Mouse (Mus musculus) lung, embryonic 14.5 days (tissue): ENCODE data around the gene Spsb2. TPM values are rescaled to one million over a fixed set of nuclear protein-coding genes. Genes with fewer than 3 reads are reported as not detected.

ENCODE experiments used
- ATAC-seq: fragments of 200-750 bp; cut with Nextera tagmentation; 2 replicates; pipeline ENCODE4 v1.8.0; 2017; ENCODE audit warnings: mild to moderate bottlenecking, moderate TSS enrichment, moderate library complexity; ENCODE audit not compliant: insufficient read depth
- DNase-seq: peaks from one replicate; pipeline ENCODE4 v3.0.0-alpha.2; 2015
- H3K27ac ChIP-seq: fragments of 300-500 bp; sonication (generic); 2 replicates; pipeline ENCODE4 v1.5.1; 2014; ENCODE audit warnings: low read depth, mild to moderate bottlenecking, moderate library complexity
- H3K27me3 ChIP-seq: fragments of 300-500 bp; sonication (generic); 2 replicates; pipeline ENCODE4 v1.6.1; 2014; ENCODE audit warnings: low read length, control low read depth; ENCODE audit not compliant: insufficient read depth
- H3K36me3 ChIP-seq: fragments of 300-500 bp; sonication (generic); 2 replicates; pipeline ENCODE4 v1.6.1; 2014; ENCODE audit warnings: control low read depth; ENCODE audit not compliant: insufficient read depth
- H3K4me1 ChIP-seq: fragments of 300-500 bp; sonication (generic); 2 replicates; pipeline ENCODE4 v1.6.1; 2014; ENCODE audit warnings: antibody characterized with exemption, control low read depth; ENCODE audit not compliant: insufficient read depth
- H3K4me2 ChIP-seq: fragments of 300-500 bp; sonication (generic); 2 replicates; pipeline ENCODE4 v1.6.1; 2014; ENCODE audit warnings: mild to moderate bottlenecking
- H3K4me3 ChIP-seq: fragments of 300-500 bp; sonication (generic); 2 replicates; pipeline ENCODE4 v1.5.1; 2014; ENCODE audit warnings: low read depth, low read length
- H3K9ac ChIP-seq: fragments of 300-500 bp; sonication (generic); 2 replicates; pipeline ENCODE4 v1.6.1; 2014
- H3K9me3 ChIP-seq: fragments of 300-500 bp; sonication (generic); 2 replicates; pipeline ENCODE4 v1.6.1; 2016; ENCODE audit warnings: low read depth, low read length, control low read depth
- CTCF ChIP-seq: IDR thresholded peaks from 2 replicates; pipeline ENCODE4 v1.5.1; 2016; ENCODE audit warnings: antibody characterized with exemption, low read depth
- WGBS: fragments of 180-500 bp; shearing (Covaris S2); extraction: QIAGEN DNeasy Blood & Tissue Kit; methylation state at CpG from one replicate; pipeline ENCODE4 v1.1.7; 2014; 5-methylcytosine and 5-hydroxymethylcytosine counted together
- polyA plus RNA-seq: library from polyadenylated mRNA; unstranded; fragments of >200 nt; fragmentation: Nextera tagmentation; extraction: Ambion mirVana; gene quantifications from 2 replicates; pipeline ENCODE4 v1.2.1, GENCODE M21; 2014

Spsb2 gene
- polyA plus RNA-seq, 1 experiment from 2014 or later, result 6.9 TPM

DNA sequence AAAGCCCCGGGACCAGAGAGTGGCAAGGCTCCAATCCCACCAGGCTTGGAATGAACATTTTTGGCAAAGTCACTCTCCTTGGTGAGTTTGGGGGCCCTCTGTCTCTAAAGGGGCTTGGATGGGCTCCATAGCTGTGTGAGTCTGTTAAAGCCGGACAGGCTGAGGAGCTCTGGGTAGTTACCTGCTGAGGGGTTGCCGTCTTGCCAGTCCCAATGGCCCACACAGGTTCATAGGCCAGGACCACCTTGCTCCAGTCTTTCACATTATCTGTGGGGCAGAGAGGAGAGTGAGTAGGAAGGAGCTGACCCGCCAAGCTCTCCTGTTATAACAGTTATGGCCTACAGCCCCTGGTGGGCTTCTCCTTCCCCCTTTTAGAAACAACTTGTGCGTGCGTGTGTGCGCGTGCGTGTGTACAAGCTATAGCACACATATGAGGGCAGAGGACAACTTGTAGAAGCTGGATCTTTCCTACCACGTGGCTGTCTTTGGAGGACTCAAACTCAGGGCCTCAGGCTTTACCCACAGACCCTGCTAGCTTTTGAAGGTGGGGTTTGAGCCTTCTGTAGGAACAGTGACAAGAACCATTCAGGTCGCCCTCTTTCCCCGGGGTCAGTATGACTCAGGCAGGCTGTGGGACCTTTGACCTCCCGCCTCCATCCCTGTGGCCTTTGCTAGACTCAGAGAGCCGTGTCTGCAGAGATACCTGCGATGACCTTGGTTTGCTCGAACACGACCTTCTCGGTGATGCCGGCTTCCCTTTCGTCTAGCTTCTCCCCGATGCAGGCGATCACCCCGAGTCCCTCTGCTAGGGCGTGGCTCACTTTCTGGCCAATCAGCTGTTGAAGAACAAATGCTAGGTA is 3.5 kb downstream of the Spsb2 start:
- WGBS, result 70% methylated on average over 24 of the region's 24 CpGs
- DNase-seq (no peak), ATAC-seq (no peak)
- no peak for TF ChIP-seq CTCF
- peaks cover 47% of the 10 kb centered on the region for H3K36me3 ChIP-seq
- no peaks in the 10 kb centered on the region for H3K9me3 ChIP-seq
- peak overlapping the region; percentile 76 for H3K4me3 ChIP-seq
- peak overlapping the region; percentile 85 for H3K9ac ChIP-seq
- H3K4me2 ChIP-seq, result peak overlapping the region; percentile 64
- no peaks in the 10 kb centered on the region for H3K27me3 ChIP-seq
- peaks cover 18% of the 10 kb centered on the region for H3K4me1 ChIP-seq
- H3K27ac ChIP-seq, result no peak overlapping the region

DNA sequence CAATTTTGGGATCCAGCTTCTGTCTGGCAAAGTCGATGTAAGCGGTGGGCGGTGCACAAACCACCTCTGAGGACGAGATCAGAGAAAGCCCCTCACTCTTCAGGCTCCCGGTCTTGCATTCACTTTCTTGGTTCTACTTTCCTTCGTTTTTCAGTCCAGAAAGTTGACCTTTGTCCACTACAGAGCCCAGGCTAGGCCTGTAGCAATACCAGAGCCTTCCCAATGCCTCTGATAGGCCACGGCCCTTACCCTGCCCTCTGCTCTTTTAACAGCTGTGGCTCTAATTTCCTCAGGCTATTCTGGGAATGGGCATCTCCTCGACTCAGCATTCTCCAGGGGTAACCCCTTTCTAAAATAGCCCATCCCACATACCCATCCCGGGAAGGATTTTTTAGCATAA is 4.4 kb downstream of the Spsb2 start:
- peak; percentile 20 for DNase-seq
- TF ChIP-seq CTCF, result no peak
- WGBS, result 10% methylated on average over 9 of the region's 9 CpGs
- H3K27ac ChIP-seq, result peak overlapping the region; percentile 96
- H3K9ac ChIP-seq, result peak overlapping the region; percentile 85
- no peaks in the 10 kb centered on the region for H3K9me3 ChIP-seq
- peaks cover 18% of the 10 kb centered on the region for H3K4me1 ChIP-seq
- H3K27me3 ChIP-seq, result no peaks in the 10 kb centered on the region
- H3K4me2 ChIP-seq, result peak overlapping the region; percentile 64
- ATAC-seq, result no peak
- peak overlapping the region; percentile 76 for H3K4me3 ChIP-seq
- peaks cover 56% of the 10 kb centered on the region for H3K36me3 ChIP-seq

DNA sequence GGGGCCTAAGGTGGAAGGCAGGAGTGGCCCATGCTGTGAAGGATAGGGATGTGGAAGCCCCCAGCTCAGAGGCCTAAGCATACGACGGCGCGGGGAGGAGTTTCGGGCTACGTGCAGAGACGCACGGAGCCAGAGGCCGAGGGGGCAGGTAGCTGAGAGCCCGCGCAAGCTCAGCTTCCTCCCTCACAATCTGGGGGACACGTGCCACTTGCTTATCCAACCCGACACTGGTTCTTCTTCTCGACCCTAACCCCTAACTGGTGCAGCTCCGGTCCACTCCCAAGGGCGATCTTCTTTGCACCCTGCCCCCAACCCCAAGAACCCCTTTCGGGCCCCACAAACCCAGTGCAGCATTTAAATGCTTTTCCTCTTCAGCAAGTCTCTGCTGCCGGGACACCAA is 5.0 kb downstream of the Spsb2 start:
- ATAC-seq (peak; percentile 53), DNase-seq (peak; percentile 89)
- no peak for TF ChIP-seq CTCF
- under 1% methylated on average over 18 of the region's 18 CpGs for WGBS
- Histone ChIP-seq H3K9me3 (no peaks in the 10 kb centered on the region), H3K4me3 (peak overlapping the region; percentile 76), H3K27me3 (no peaks in the 10 kb centered on the region), H3K4me2 (peak overlapping the region; percentile 64), H3K36me3 (peaks cover 63% of the 10 kb centered on the region), H3K9ac (peak overlapping the region; percentile 85), H3K4me1 (peaks cover 18% of the 10 kb centered on the region), H3K27ac (peak overlapping the region; percentile 96)

DNA sequence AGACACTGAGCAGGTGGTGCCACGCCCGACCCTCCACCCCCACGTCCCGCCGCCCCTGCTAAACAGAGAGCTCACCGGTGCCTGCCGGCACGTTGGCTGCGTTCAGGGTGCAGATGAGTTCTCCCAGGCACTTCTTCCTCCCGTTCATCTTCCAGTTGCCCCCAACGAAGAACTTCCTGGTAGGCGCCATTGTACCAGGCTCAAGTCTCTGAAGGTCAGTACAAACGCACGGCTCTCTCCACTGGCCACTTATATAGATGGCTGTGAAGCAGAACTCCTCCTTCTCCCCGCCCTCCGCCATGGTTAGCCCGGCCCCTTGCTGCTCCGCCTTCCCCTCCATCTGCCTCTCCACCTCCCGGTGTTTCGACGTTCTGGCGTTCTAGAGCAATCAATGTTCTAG is 5.5 kb downstream of the Spsb2 start, which contains the start of gene Tpi1:
Gene Tpi1, minus strand, starts transcription at position 364 of the 400 bp plus-strand sequence.
- peak within 1 kb of the TSS; percentile 85 for H3K9ac ChIP-seq
- ATAC-seq (peak; percentile 89), DNase-seq (peak; percentile 95)
- H3K9me3 ChIP-seq, result no peaks in the 10 kb centered on the region
- 0% methylated on average over 22 of the region's 22 CpGs for WGBS
- no peak for TF ChIP-seq CTCF
- H3K36me3 ChIP-seq, result peaks cover 67% of the 10 kb centered on the region
- H3K27ac ChIP-seq, result peak within 1 kb of the TSS; percentile 96
- H3K4me2 ChIP-seq, result peak within 1 kb of the TSS; percentile 64
- peak within 1 kb of the TSS; percentile 76 for H3K4me3 ChIP-seq
- no peaks in the 10 kb centered on the region for H3K27me3 ChIP-seq
- peaks cover 18% of the 10 kb centered on the region for H3K4me1 ChIP-seq

DNA sequence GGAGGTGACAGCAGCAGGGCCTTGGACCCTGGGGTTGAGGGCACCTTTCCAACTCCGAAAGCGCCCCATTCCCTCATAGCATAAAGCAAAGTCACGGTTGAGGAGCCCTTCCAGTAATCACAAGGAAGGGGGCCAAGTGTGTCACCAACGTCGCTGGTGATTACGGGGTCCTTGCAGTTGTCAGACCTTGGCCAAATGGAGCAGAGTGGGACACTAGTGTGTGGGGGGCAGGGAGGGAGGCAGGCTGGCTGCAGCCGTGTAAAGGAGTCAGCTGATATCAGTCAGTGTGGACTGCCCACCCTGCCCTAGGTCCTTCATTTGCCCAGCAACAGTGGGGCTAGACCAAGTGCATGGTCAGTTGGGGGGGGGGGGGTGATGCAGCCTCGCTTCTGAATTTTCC is 6.0 kb downstream of the Spsb2 start:
- Histone ChIP-seq H3K9ac (peak overlapping the region; percentile 85; the same call in 1 of the 2 replicates), H3K4me2 (peak overlapping the region; percentile 64), H3K27ac (peak overlapping the region; percentile 26), H3K27me3 (no peaks in the 10 kb centered on the region), H3K4me3 (peak overlapping the region; percentile 76), H3K36me3 (peaks cover 72% of the 10 kb centered on the region), H3K4me1 (peaks cover 18% of the 10 kb centered on the region), H3K9me3 (no peaks in the 10 kb centered on the region)
- WGBS, result 28% methylated on average over 8 of the region's 8 CpGs
- DNase-seq (no peak), ATAC-seq (peak; percentile 42)
- no peak for TF ChIP-seq CTCF

DNA sequence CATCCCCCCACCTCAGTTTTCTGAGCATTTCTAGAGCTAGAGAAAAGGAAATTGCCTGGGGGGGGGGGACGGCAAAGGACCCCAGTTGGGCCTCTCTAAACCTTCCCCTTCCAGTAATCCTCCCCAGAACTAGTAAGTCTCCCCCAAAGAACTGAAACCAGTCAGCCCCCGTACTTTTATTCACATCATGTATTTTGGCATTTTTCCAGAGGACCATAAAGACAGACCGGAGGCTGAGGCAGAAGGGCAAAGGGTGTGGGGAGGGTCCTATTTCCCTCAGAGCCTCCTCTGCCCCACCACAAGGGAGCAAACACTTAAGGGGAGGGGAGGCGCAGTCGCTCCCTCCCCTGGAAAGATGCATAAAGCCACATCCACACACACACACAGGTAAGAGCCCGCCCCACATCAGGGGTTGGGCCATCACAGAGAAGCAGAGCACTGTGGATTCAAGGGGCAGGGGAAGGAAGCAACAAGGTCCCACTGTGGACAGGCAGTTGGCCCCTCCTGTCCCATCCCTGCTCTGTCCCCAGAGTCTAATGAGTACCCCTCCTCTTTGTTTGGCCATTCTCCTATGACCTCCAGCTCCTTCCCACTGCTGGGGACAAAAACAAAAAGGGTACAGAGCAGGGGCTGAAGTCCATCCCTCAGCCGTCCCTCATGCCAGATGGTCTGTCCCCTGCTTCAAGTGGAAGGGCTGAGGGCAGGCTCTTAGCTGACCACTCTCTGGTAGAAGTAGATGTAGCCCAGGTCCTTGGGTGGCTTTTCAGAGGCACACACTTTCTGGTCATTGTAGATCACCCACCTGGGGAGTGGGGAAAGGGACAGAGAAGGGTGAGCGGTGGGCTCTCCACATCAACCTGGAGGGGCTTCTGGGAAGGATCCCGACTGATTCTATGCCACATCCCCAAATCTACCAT is 6.7 kb downstream of the Spsb2 start:
- Histone ChIP-seq H3K4me1 (peaks cover 15% of the 10 kb centered on the region), H3K9me3 (no peaks in the 10 kb centered on the region), H3K27me3 (no peaks in the 10 kb centered on the region), H3K4me2 (peak overlapping the region; percentile 64; the same call in 1 of the 2 replicates), H3K27ac (no peak overlapping the region), H3K4me3 (no peak overlapping the region), H3K36me3 (peaks cover 74% of the 10 kb centered on the region), H3K9ac (no peak overlapping the region)
- WGBS, result 57% methylated on average over 9 of the region's 9 CpGs
- no peak for TF ChIP-seq CTCF
- DNase-seq (peak; percentile 55), ATAC-seq (no peak)
